Mouse (Mus musculus) liver, adult 2 months (tissue): ENCODE measurements around the gene Fbxl18.

Source experiments
- CTCF ChIP-seq: fragments of 200-500 bp; IDR thresholded peaks from 2 replicates; pipeline ENCODE4 v1.5.1; 2011; ENCODE audit warnings: low read depth, low read length, control low read depth
- POLR2A ChIP-seq: fragments of 200-500 bp; IDR thresholded peaks from 2 replicates; pipeline ENCODE4 v1.6.1; 2011; ENCODE audit warnings: low read length, control low read depth; ENCODE audit not compliant: insufficient read depth; ENCODE audit errors: extremely low read depth

DNA sequence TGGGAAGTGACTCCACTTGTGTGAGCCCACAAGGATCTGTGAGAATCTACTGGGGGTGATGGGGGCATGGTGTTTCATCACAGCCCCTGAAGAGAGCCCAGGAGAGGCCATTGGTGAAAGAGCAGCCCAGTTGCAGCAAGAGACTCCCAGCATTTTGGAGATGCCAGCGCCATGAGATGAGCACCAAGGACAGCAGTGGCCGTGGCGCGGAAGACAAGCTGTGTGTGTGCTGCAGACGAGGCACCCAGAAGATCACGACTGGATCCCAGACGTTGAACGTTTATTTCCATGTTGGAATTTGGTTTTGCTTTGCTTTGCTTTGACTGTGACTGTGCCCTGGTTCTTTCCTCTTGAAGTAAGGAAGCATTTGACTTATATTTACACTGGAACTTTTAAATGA is 22.2 kb upstream of the Fbxl18 start:
- TF ChIP-seq CTCF (no peak), POLR2A (no peak)
